Comparison of ENCODE assay signal across 11 mouse cellular contexts in genomic region chr1:64809085-64809484, GRCm38 (mm10).
A peak's percentile ranks its signal among the peaks of the same experiment; 100 is the strongest.
DNase-seq lines count a peak whose midpoint lies in the region; ATAC-seq lines count a peak whose summit lies in the region.
"Had no signal": no experiment of that assay in that cellular context is flagged by ENCODE, and none has a peak within 500 bp of the region (broad histone marks: within the 10 kb centered on the region; RNA-seq: fewer than 3 reads in every experiment).

No protein-coding gene starts in this region.

- peaks cover 4 to 16% of the 10 kb centered on the region in 2 experiments for H3K4me1 ChIP-seq in heart, embryonic 14.5 days (ENCODE audit: control insufficient read depth in 2 of 2, insufficient read depth in 2 of 2, low read length in 2 of 2)
- no peaks in the 10 kb centered on the region for H3K4me1 ChIP-seq in neural tube, embryonic 15.5 days

- no peaks in the 10 kb centered on the region for H3K9me3 ChIP-seq in heart, embryonic 14.5 days (ENCODE audit: control insufficient read depth, low read length)
- no peaks in the 10 kb centered on the region for H3K9me3 ChIP-seq in neural tube, embryonic 15.5 days (replicated peaks)
- H3K9me3 ChIP-seq: hindbrain, embryonic 10.5 days; liver, embryonic 13.5 days had no signal

- no peak for DNase-seq in heart, postnatal 36 days
- peak; percentile 78 for DNase-seq in fibroblast of lung, adult 2 months (ENCODE audit: low read depth)
- peak; percentile 56 for DNase-seq in kidney, postnatal 14 days
- DNase-seq in retina, postnatal 1 day, result peak; percentile 57
- no peak for DNase-seq in spleen, adult 18-20 months
- no peak for DNase-seq in urinary bladder, postnatal 10 days (ENCODE audit: low spot score)
- DNase-seq: adrenal gland, postnatal 25 days; liver, embryonic 13.5 days had no signal

- WGBS in heart, embryonic 14.5 days, result 16% methylated on average over 2 of the region's 2 CpGs
- WGBS in neural tube, embryonic 15.5 days, result 78% methylated on average over 2 of the region's 2 CpGs

- H3K4me3 ChIP-seq in heart, embryonic 14.5 days (ENCODE audit: control insufficient read depth in 1 of 2, insufficient read depth in 1 of 2, low read depth in 1 of 2, low read length in 2 of 2), result no peak overlapping the region
- H3K4me3 ChIP-seq in neural tube, embryonic 15.5 days (replicated peaks), result no peak overlapping the region
- H3K4me3 ChIP-seq: hindbrain, embryonic 10.5 days; liver, embryonic 13.5 days had no signal

- peak; percentile 56 for ATAC-seq in heart, embryonic 14.5 days (ENCODE audit: insufficient number of reproducible peaks, insufficient read depth, low FRiP score, low read depth)
- no peak for ATAC-seq in neural tube, embryonic 15.5 days (ENCODE audit: low FRiP score)

- intact Hi-C loops in heart, postnatal 36 days (cut with DNase I), result no loop called here

- H3K36me3 ChIP-seq in heart, embryonic 14.5 days (ENCODE audit: control insufficient read depth, insufficient read depth, low read length), result no peaks in the 10 kb centered on the region
- H3K36me3 ChIP-seq in neural tube, embryonic 15.5 days, result no peaks in the 10 kb centered on the region
- H3K36me3 ChIP-seq: hindbrain, embryonic 10.5 days; liver, embryonic 13.5 days had no signal

- peak overlapping the region; percentile 43 to 71; a peak in 3 of 4 replicates for H3K27ac ChIP-seq in heart, embryonic 14.5 days (replicated peaks in 1 of 2; ENCODE audit: control insufficient read depth in 1 of 2, insufficient read depth in 1 of 2, low read depth in 2 of 2, low read length in 2 of 2)
- no peak overlapping the region for H3K27ac ChIP-seq in neural tube, embryonic 15.5 days (replicated peaks)
- H3K27ac ChIP-seq: hindbrain, embryonic 10.5 days; liver, embryonic 13.5 days had no signal

- no peak overlapping the region for H3K9ac ChIP-seq in heart, embryonic 14.5 days (ENCODE audit: low read length)
- no peak overlapping the region for H3K9ac ChIP-seq in neural tube, embryonic 15.5 days (replicated peaks)
- H3K9ac ChIP-seq: liver, embryonic 13.5 days had no signal

- H3K4me2 ChIP-seq in heart, embryonic 14.5 days (ENCODE audit: low read length), result no peak overlapping the region
- no peak overlapping the region for H3K4me2 ChIP-seq in neural tube, embryonic 15.5 days
- H3K4me2 ChIP-seq: liver, embryonic 13.5 days had no signal

- no peaks in the 10 kb centered on the region for H3K27me3 ChIP-seq in heart, embryonic 14.5 days (ENCODE audit: control insufficient read depth, insufficient read depth, low read length)
- no peaks in the 10 kb centered on the region for H3K27me3 ChIP-seq in neural tube, embryonic 15.5 days (replicated peaks)
- H3K27me3 ChIP-seq: liver, embryonic 13.5 days had no signal

Comparison
In these comparisons a context has a peak if more than half of its experiments do, and no peak if none do; other contexts are left out.
1. DNase-seq: peak in fibroblast of lung, adult 2 months (single experiment), kidney, postnatal 14 days (single experiment) and retina, postnatal 1 day (single experiment); none in heart, postnatal 36 days (0 of 2), spleen, adult 18-20 months (0 of 2) and urinary bladder, postnatal 10 days (single experiment).